Mouse (Mus musculus) heart, embryonic 13.5 days (tissue): ENCODE measurements around the gene Txnip. TPM values are rescaled to one million over a fixed set of nuclear protein-coding genes. Genes with fewer than 3 reads are reported as not detected.
A peak's percentile ranks its signal among the peaks of the same experiment; 100 is the strongest.

ENCODE experiments used
- ATAC-seq: fragments of 200-750 bp; cut with Nextera tagmentation; 2 replicates; pipeline ENCODE4 v1.8.0; 2017; ENCODE audit warnings: moderate TSS enrichment; ENCODE audit not compliant: insufficient number of reproducible peaks, low FRiP score, low TSS enrichment; ENCODE audit errors: extremely low read depth
- H3K27ac ChIP-seq: fragments of 300-500 bp; sonication (generic); replicated peaks from 2 replicates; pipeline ENCODE4 v1.5.1; 2015; ENCODE audit warnings: moderate library complexity, mild to moderate bottlenecking, inconsistent platforms
- H3K27me3 ChIP-seq: fragments of 300-500 bp; sonication (generic); replicated peaks from 2 replicates; pipeline ENCODE4 v1.6.1; 2015; ENCODE audit warnings: mild to moderate bottlenecking, inconsistent platforms
- H3K36me3 ChIP-seq: fragments of 300-500 bp; sonication (generic); 2 replicates; pipeline ENCODE4 v1.6.1; 2015; ENCODE audit warnings: mild to moderate bottlenecking, inconsistent platforms
- H3K4me1 ChIP-seq: fragments of 300-500 bp; sonication (generic); 2 replicates; pipeline ENCODE4 v1.6.1; 2015; ENCODE audit warnings: inconsistent platforms
- H3K4me2 ChIP-seq: fragments of 300-500 bp; sonication (generic); 2 replicates; pipeline ENCODE4 v1.6.1; 2015; ENCODE audit warnings: inconsistent platforms, mild to moderate bottlenecking, moderate library complexity
- H3K4me3 ChIP-seq: fragments of 300-500 bp; sonication (generic); 2 replicates; pipeline ENCODE4 v1.5.1; 2015; ENCODE audit warnings: moderate library complexity, mild to moderate bottlenecking, inconsistent platforms
- H3K9ac ChIP-seq: fragments of 300-500 bp; sonication (generic); 2 replicates; pipeline ENCODE4 v1.6.1; 2015; ENCODE audit warnings: inconsistent platforms, mild to moderate bottlenecking, moderate library complexity
- H3K9me3 ChIP-seq: fragments of 300-500 bp; sonication (generic); 2 replicates; pipeline ENCODE4 v1.6.1; 2016; ENCODE audit warnings: inconsistent platforms
- WGBS: fragments of 180-500 bp; shearing (Covaris S2); methylation state at CpG from one replicate; pipeline ENCODE4 v1.1.7; 2015; ENCODE audit warnings: mixed read lengths; 5-methylcytosine and 5-hydroxymethylcytosine counted together
- polyA plus RNA-seq: library from polyadenylated mRNA; unstranded; fragments of >200 nt; fragmentation: Nextera tagmentation; extraction: Ambion mirVana; gene quantifications from 2 replicates; pipeline ENCODE4 v1.2.1, GENCODE M21; 2015

Gene Txnip
- polyA plus RNA-seq, 1 experiment from 2014 or later, result 156 TPM

GRCm38 (mm10) chr3:96539316-96539715 is 18.4 kb upstream of the Txnip start:
- ATAC-seq, result no peak
- 77% methylated on average over 2 of the region's 2 CpGs for WGBS
- Histone ChIP-seq H3K36me3 (no peaks in the 10 kb centered on the region), H3K9me3 (no peaks in the 10 kb centered on the region), H3K4me1 (no peaks in the 10 kb centered on the region), H3K27ac (no peak overlapping the region), H3K4me2 (no peak overlapping the region), H3K4me3 (no peak overlapping the region), H3K9ac (no peak overlapping the region), H3K27me3 (peaks cover 12% of the 10 kb centered on the region)

- Histone ChIP-seq H3K27ac (no peak overlapping the region), H3K9me3 (no peaks in the 10 kb centered on the region), H3K9ac (no peak overlapping the region), H3K4me2 (no peak overlapping the region), H3K4me3 (no peak overlapping the region), H3K4me1 (no peaks in the 10 kb centered on the region), H3K27me3 (peaks cover 12% of the 10 kb centered on the region), H3K36me3 (no peaks in the 10 kb centered on the region)
- ATAC-seq, result no peak
- 37% methylated on average over 6 of the region's 6 CpGs for WGBS
Measured at GRCm38 (mm10) chr3:96540740-96541139, 17.0 kb upstream of the Txnip start.

GRCm38 (mm10) chr3:96541328-96542078 is 16.3 kb upstream of the Txnip start:
- Histone ChIP-seq H3K36me3 (no peaks in the 10 kb centered on the region), H3K4me3 (no peak overlapping the region), H3K9ac (peak overlapping the region; percentile 63; the same call in 1 of the 2 replicates), H3K4me2 (no peak overlapping the region), H3K27me3 (peaks cover 12% of the 10 kb centered on the region), H3K9me3 (no peaks in the 10 kb centered on the region), H3K4me1 (no peaks in the 10 kb centered on the region), H3K27ac (no peak overlapping the region)
- no peak for ATAC-seq
- 19% methylated on average over 14 of the region's 14 CpGs for WGBS

- H3K27me3 ChIP-seq, result peaks cover 12% of the 10 kb centered on the region
- no peak for ATAC-seq
- no peak overlapping the region for H3K9ac ChIP-seq
- WGBS, result 58% methylated on average over 8 of the region's 8 CpGs
- no peaks in the 10 kb centered on the region for H3K9me3 ChIP-seq
- H3K36me3 ChIP-seq, result no peaks in the 10 kb centered on the region
- no peak overlapping the region for H3K4me2 ChIP-seq
- H3K4me1 ChIP-seq, result peaks cover under 1% of the 10 kb centered on the region; the same call in 1 of the 2 replicates
- H3K4me3 ChIP-seq, result no peak overlapping the region
- no peak overlapping the region for H3K27ac ChIP-seq
Measured at GRCm38 (mm10) chr3:96542554-96542953, 15.2 kb upstream of the Txnip start.

- no peak overlapping the region for H3K4me3 ChIP-seq
- H3K4me2 ChIP-seq, result no peak overlapping the region
- WGBS, result 80% methylated on average over 11 of the region's 11 CpGs
- ATAC-seq, result no peak
- H3K4me1 ChIP-seq, result peaks cover 5% of the 10 kb centered on the region; the same call in 1 of the 2 replicates
- H3K27ac ChIP-seq, result no peak overlapping the region
- peaks cover 12% of the 10 kb centered on the region for H3K27me3 ChIP-seq
- no peaks in the 10 kb centered on the region for H3K36me3 ChIP-seq
- H3K9ac ChIP-seq, result no peak overlapping the region
- no peaks in the 10 kb centered on the region for H3K9me3 ChIP-seq
Measured at GRCm38 (mm10) chr3:96543345-96543744, 14.4 kb upstream of the Txnip start.

GRCm38 (mm10) chr3:96545565-96545964 is 12.2 kb upstream of the Txnip start:
- 45% methylated on average over 1 of the region's 1 CpGs for WGBS
- ATAC-seq, result no peak

GRCm38 (mm10) chr3:96546880-96547279 is 10.9 kb upstream of the Txnip start:
- H3K9me3 ChIP-seq, result no peaks in the 10 kb centered on the region
- peaks cover 37% of the 10 kb centered on the region for H3K4me1 ChIP-seq
- 46% methylated on average over 4 of the region's 4 CpGs for WGBS

More at GRCm38 (mm10) chr3:96545565-96545964, 12.2 kb upstream of the Txnip start:
- H3K4me1 ChIP-seq, result peaks cover 24% of the 10 kb centered on the region
- no peak overlapping the region for H3K4me2 ChIP-seq
- H3K4me3 ChIP-seq, result no peak overlapping the region
- H3K27me3 ChIP-seq, result peaks cover 12% of the 10 kb centered on the region
- no peak overlapping the region for H3K9ac ChIP-seq
- H3K27ac ChIP-seq, result no peak overlapping the region
- H3K9me3 ChIP-seq, result no peaks in the 10 kb centered on the region
- H3K36me3 ChIP-seq, result no peaks in the 10 kb centered on the region

GRCm38 (mm10) chr3:96547389-96547960 is 10.3 kb upstream of the Txnip start:
- no peaks in the 10 kb centered on the region for H3K36me3 ChIP-seq
- H3K4me2 ChIP-seq, result peak overlapping the region; percentile 58
- 10% methylated on average over 14 of the region's 14 CpGs for WGBS
- H3K27ac ChIP-seq, result no peak overlapping the region
- H3K9ac ChIP-seq, result no peak overlapping the region; the same call in 1 of the 2 replicates
- H3K4me3 ChIP-seq, result 0 out of 2 replicates have a peak overlapping the region, but pooled peaks have one; percentile 15
- ATAC-seq, result no peak
- H3K9me3 ChIP-seq, result no peaks in the 10 kb centered on the region
- peaks cover 40% of the 10 kb centered on the region for H3K4me1 ChIP-seq
- H3K27me3 ChIP-seq, result peaks cover 9% of the 10 kb centered on the region; the same call in 1 of the 2 replicates

More at GRCm38 (mm10) chr3:96546880-96547279, 10.9 kb upstream of the Txnip start:
- peaks cover 9% of the 10 kb centered on the region; the same call in 1 of the 2 replicates for H3K27me3 ChIP-seq
- no peaks in the 10 kb centered on the region for H3K36me3 ChIP-seq
- no peak overlapping the region for H3K9ac ChIP-seq
- H3K27ac ChIP-seq, result no peak overlapping the region
- ATAC-seq, result no peak
- H3K4me3 ChIP-seq, result no peak overlapping the region
- peak overlapping the region; percentile 27; the same call in 1 of the 2 replicates for H3K4me2 ChIP-seq

- Histone ChIP-seq H3K4me1 (peaks cover 40% of the 10 kb centered on the region), H3K36me3 (no peaks in the 10 kb centered on the region), H3K9me3 (no peaks in the 10 kb centered on the region), H3K27ac (0 out of 2 replicates have a peak overlapping the region, but pooled peaks have one; percentile 51), H3K27me3 (no peaks in the 10 kb centered on the region), H3K4me2 (no peak overlapping the region), H3K4me3 (no peak overlapping the region), H3K9ac (no peak overlapping the region)
- WGBS, result 77% methylated on average over 7 of the region's 7 CpGs
- ATAC-seq, result no peak
Measured at GRCm38 (mm10) chr3:96548824-96549223, 8.9 kb upstream of the Txnip start.

GRCm38 (mm10) chr3:96549346-96549745 is 8.4 kb upstream of the Txnip start:
- WGBS, result 60% methylated on average over 5 of the region's 5 CpGs
- H3K27ac ChIP-seq, result peak overlapping the region; percentile 51

GRCm38 (mm10) chr3:96551203-96551602 is 6.6 kb upstream of the Txnip start:
- Histone ChIP-seq H3K27ac (0 out of 2 replicates have a peak overlapping the region, but pooled peaks have one; percentile 37), H3K4me3 (no peak overlapping the region), H3K27me3 (no peaks in the 10 kb centered on the region), H3K4me2 (peak overlapping the region; percentile 12; the same call in 1 of the 2 replicates), H3K9me3 (no peaks in the 10 kb centered on the region), H3K36me3 (no peaks in the 10 kb centered on the region), H3K9ac (peak overlapping the region; percentile 69), H3K4me1 (peaks cover 62% of the 10 kb centered on the region)
- 15% methylated on average over 8 of the region's 8 CpGs for WGBS
- no peak for ATAC-seq

More at GRCm38 (mm10) chr3:96549346-96549745, 8.4 kb upstream of the Txnip start:
- no peak for ATAC-seq
- H3K9ac ChIP-seq, result peak overlapping the region; percentile 17; the same call in 1 of the 2 replicates
- H3K36me3 ChIP-seq, result no peaks in the 10 kb centered on the region
- H3K4me1 ChIP-seq, result peaks cover 44% of the 10 kb centered on the region
- no peak overlapping the region for H3K4me3 ChIP-seq
- peak overlapping the region; percentile 4; the same call in 1 of the 2 replicates for H3K4me2 ChIP-seq
- no peaks in the 10 kb centered on the region for H3K9me3 ChIP-seq
- no peaks in the 10 kb centered on the region for H3K27me3 ChIP-seq
